Comparison of ENCODE assay signal across 29 mouse cellular contexts in the genomic region with DNA sequence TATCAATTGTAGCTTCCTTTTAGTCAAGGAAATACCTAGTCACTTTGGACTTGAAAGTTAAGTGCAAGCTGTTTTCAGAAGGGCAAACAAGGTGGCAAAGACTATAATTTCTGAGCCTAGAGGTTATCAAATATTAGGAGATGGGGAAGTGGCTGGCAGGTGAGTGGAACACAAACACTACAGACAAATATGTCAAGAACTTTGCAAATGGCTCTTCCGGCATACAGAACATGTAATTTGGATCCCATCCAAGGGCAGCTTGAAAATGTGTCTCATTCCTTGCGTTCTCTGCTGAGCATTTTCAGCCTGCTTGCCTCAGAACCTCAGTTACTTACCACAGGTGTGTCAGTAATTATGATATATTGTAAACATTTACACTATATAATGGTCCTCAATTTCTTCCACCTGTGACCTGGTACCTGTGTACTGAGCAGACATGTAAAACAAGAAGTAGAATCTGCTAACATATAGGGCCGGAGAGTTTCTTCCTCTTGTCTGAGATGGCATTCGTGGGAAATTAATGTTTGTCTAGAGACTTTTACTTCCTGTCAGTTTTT.
A peak's percentile ranks its signal among the peaks of the same experiment; 100 is the strongest.
DNase-seq lines count a peak whose midpoint lies in the region; ATAC-seq lines count a peak whose summit lies in the region.
"Had no signal": no experiment of that assay in that cellular context is flagged by ENCODE, and none has a peak within 500 bp of the region (broad histone marks: within the 10 kb centered on the region; RNA-seq: fewer than 3 reads in every experiment).

No protein-coding gene starts in this region.

- no peak overlapping the region for H3K4me2 ChIP-seq in lung, embryonic 15.5 days
- H3K4me2 ChIP-seq: embryonic facial prominence, embryonic 13.5 days; forebrain, embryonic 12.5 days; heart, embryonic 12.5 days; heart, embryonic 15.5 days; hindbrain, embryonic 13.5 days had no signal

- DNase-seq in lung, adult 18-20 months = peak; percentile 31 to 56
- peak; percentile 16 for DNase-seq in lung, postnatal 10 days
- DNase-seq in lung, postnatal 36 days = peak; percentile 71
- DNase-seq in kidney, postnatal 4 days = no peak
- DNase-seq in frontal cortex, postnatal 25 days (ENCODE audit: low spot score in 2 of 2) = no peak
- DNase-seq in retina, postnatal 1 day = no peak
- DNase-seq: adrenal gland, adult 8-10 months; adrenal gland, postnatal 25 days; cerebellum, adult 11-12 months; cerebellum, adult 8-10 months; cerebellum, postnatal 10 days; cerebellum, postnatal 36 days; embryo, embryonic 11 days; gastrocnemius, adult 2 months; gastrocnemius, postnatal 14 days; heart, adult 11 months; heart, postnatal 10 days; heart, postnatal 36 days had no signal

- peak; percentile 72; the same call in 1 of the 2 replicates for ATAC-seq in lung, embryonic 15.5 days (ENCODE audit: borderline replicate concordance, extremely low read depth, low FRiP score, low TSS enrichment)
- ATAC-seq: activated CD4-positive, CD25-positive, alpha-beta regulatory T cell, adult 4 months; forebrain, embryonic 16.5 days had no signal

- no peak overlapping the region for H3K27ac ChIP-seq in lung, embryonic 15.5 days
- H3K27ac ChIP-seq: embryonic facial prominence, embryonic 10.5 days; embryonic facial prominence, embryonic 13.5 days; forebrain, embryonic 12.5 days; gastrocnemius, adult 2 months; heart, embryonic 15.5 days; hindbrain, embryonic 10.5 days; hindbrain, embryonic 13.5 days had no signal

- H3K4me1 ChIP-seq in lung, embryonic 15.5 days = no peaks in the 10 kb centered on the region
- H3K4me1 ChIP-seq: embryonic facial prominence, embryonic 10.5 days; embryonic facial prominence, embryonic 13.5 days; heart, embryonic 12.5 days; heart, embryonic 15.5 days; hindbrain, embryonic 10.5 days; hindbrain, embryonic 13.5 days had no signal

- H3K27me3 ChIP-seq in lung, embryonic 15.5 days = no peaks in the 10 kb centered on the region
- H3K27me3 ChIP-seq: embryonic facial prominence, embryonic 13.5 days; forebrain, embryonic 12.5 days; heart, embryonic 12.5 days; heart, embryonic 15.5 days; hindbrain, embryonic 13.5 days had no signal

- 50% methylated on average over 4 of the region's 4 CpGs for whole genome bisulfite sequencing in lung, embryonic 15.5 days

- no peaks in the 10 kb centered on the region for H3K36me3 ChIP-seq in lung, embryonic 15.5 days
- H3K36me3 ChIP-seq: embryonic facial prominence, embryonic 10.5 days; embryonic facial prominence, embryonic 13.5 days; forebrain, embryonic 12.5 days; heart, embryonic 12.5 days; heart, embryonic 15.5 days; hindbrain, embryonic 10.5 days; hindbrain, embryonic 13.5 days had no signal

- H3K9me3 ChIP-seq in lung, embryonic 15.5 days = no peaks in the 10 kb centered on the region
- H3K9me3 ChIP-seq: embryonic facial prominence, embryonic 10.5 days; embryonic facial prominence, embryonic 13.5 days; forebrain, embryonic 12.5 days; heart, embryonic 12.5 days; heart, embryonic 15.5 days; hindbrain, embryonic 10.5 days; hindbrain, embryonic 13.5 days had no signal

- H3K9ac ChIP-seq in lung, embryonic 15.5 days = no peak overlapping the region
- H3K9ac ChIP-seq: embryonic facial prominence, embryonic 13.5 days; forebrain, embryonic 12.5 days; heart, embryonic 12.5 days; heart, embryonic 15.5 days; hindbrain, embryonic 13.5 days had no signal

- no peak overlapping the region for H3K4me3 ChIP-seq in lung, embryonic 15.5 days
- H3K4me3 ChIP-seq: embryonic facial prominence, embryonic 10.5 days; embryonic facial prominence, embryonic 13.5 days; erythroblast, embryonic 14.5 days; forebrain, embryonic 12.5 days; gastrocnemius, adult 2 months; heart, embryonic 12.5 days; heart, embryonic 15.5 days; hindbrain, embryonic 10.5 days; hindbrain, embryonic 13.5 days had no signal

Comparison
In these comparisons a context has a peak if more than half of its experiments do, and no peak if none do; other contexts are left out.
1. DNase-seq: peak in lung, adult 18-20 months (2 of 2), lung, postnatal 10 days (single experiment) and lung, postnatal 36 days (single experiment); none in kidney, postnatal 4 days (0 of 2), frontal cortex, postnatal 25 days (0 of 2) and retina, postnatal 1 day (single experiment).